Mouse (Mus musculus) c-Kit-negative CD71-positive TER-119-positive erythroid progenitor cells, embryonic 14.5 days (primary cell): ENCODE results near the gene Ap4b1.
"Not testable (repeated sequence)": the region's sequence is repeated elsewhere in the genome, so short reads cannot be mapped to it uniquely, and the experiment has no call there.

ENCODE experiments used
- DNase-seq: peaks from one replicate; pipeline ENCODE4 v3.0.0-alpha.2; 2013; ENCODE audit warnings: low read depth, low spot score

Gene Ap4b1

GRCm38 (mm10) chr3:103808891-103809798, at the start of gene Ap4b1, which contains the start of the genes Dclre1b and Gm43064:
Gene Ap4b1 (plus strand): TSS chr3:103809520.
Gene Dclre1b (minus strand): TSS chr3:103809444.
Gene Gm43064 (plus strand): TSS chr3:103809573.
- peak; percentile 67 for DNase-seq

- DNase-seq = no peak
These were observed 42.5 kb upstream of the Ap4b1 start for GRCm38 (mm10) chr3:103766789-103767188.

GRCm38 (mm10) chr3:103771531-103772130, 37.7 kb upstream of the Ap4b1 start:
- DNase-seq = no peak

GRCm38 (mm10) chr3:103772846-103773245, 36.5 kb upstream of the Ap4b1 start:
- DNase-seq = no peak

GRCm38 (mm10) chr3:103773508-103773907, 35.8 kb upstream of the Ap4b1 start:
- no peak for DNase-seq

GRCm38 (mm10) chr3:103774009-103774408, 35.3 kb upstream of the Ap4b1 start:
- DNase-seq = no peak

GRCm38 (mm10) chr3:103777940-103778339, 31.4 kb upstream of the Ap4b1 start:
- no peak for DNase-seq

- no peak for DNase-seq
These were observed 30.7 kb upstream of the Ap4b1 start for GRCm38 (mm10) chr3:103778660-103779059.

- DNase-seq = no peak
These were observed 30.1 kb upstream of the Ap4b1 start for GRCm38 (mm10) chr3:103779183-103779582.

GRCm38 (mm10) chr3:103780271-103780670, 29.0 kb upstream of the Ap4b1 start:
- DNase-seq = no peak

- DNase-seq = no peak
These were observed 28.5 kb upstream of the Ap4b1 start for GRCm38 (mm10) chr3:103780777-103781176.

- no peak for DNase-seq
These were observed 26.3 kb upstream of the Ap4b1 start for GRCm38 (mm10) chr3:103782844-103783609.

GRCm38 (mm10) chr3:103787225-103787624, 22.1 kb upstream of the Ap4b1 start:
- no peak for DNase-seq

- DNase-seq = no peak
These were observed 20.2 kb upstream of the Ap4b1 start for GRCm38 (mm10) chr3:103789096-103789495.

GRCm38 (mm10) chr3:103789891-103790345, 19.4 kb upstream of the Ap4b1 start:
- no peak for DNase-seq

- DNase-seq = no peak
These were observed 18.8 kb upstream of the Ap4b1 start for GRCm38 (mm10) chr3:103790346-103791145.

GRCm38 (mm10) chr3:103791230-103792110, 17.9 kb upstream of the Ap4b1 start, which contains the start of gene Hipk1:
Gene Hipk1 (minus strand): TSS chr3:103791563.
- DNase-seq = peak; percentile 79

- not testable (repeated sequence) for DNase-seq
These were observed 17.3 kb upstream of the Ap4b1 start for GRCm38 (mm10) chr3:103792111-103792406.

- no peak for DNase-seq
These were observed 16.8 kb upstream of the Ap4b1 start for GRCm38 (mm10) chr3:103792566-103792965.

GRCm38 (mm10) chr3:103796389-103796788, 12.9 kb upstream of the Ap4b1 start:
- DNase-seq = no peak
